Mouse (Mus musculus) forebrain, embryonic 16.5 days (tissue): ENCODE data around the gene Vps26c. TPM values are rescaled to one million over a fixed set of nuclear protein-coding genes. Genes with fewer than 3 reads are reported as not detected.
"Not testable (repeated sequence)": the region's sequence is repeated elsewhere in the genome, so short reads cannot be mapped to it uniquely, and the experiment has no call there.

Source experiments
- ATAC-seq: fragments of 200-750 bp; cut with Nextera tagmentation; 2 replicates; pipeline ENCODE4 v1.8.0; 2017; ENCODE audit warnings: mild to moderate bottlenecking, moderate library complexity
- H3K27ac ChIP-seq: fragments of 300-500 bp; sonication (generic); 2 replicates; pipeline ENCODE4 v1.5.1; 2014; ENCODE audit warnings: low read length, control low read depth
- H3K27me3 ChIP-seq: fragments of 300-500 bp; sonication (generic); replicated peaks from 2 replicates; pipeline ENCODE4 v1.6.1; 2014; ENCODE audit warnings: low read length; ENCODE audit not compliant: control insufficient read depth, insufficient read depth
- H3K36me3 ChIP-seq: fragments of 300-500 bp; sonication (generic); 2 replicates; pipeline ENCODE4 v1.6.1; 2014; ENCODE audit not compliant: control insufficient read depth, insufficient read depth
- H3K4me1 ChIP-seq: fragments of 300-500 bp; sonication (generic); replicated peaks from 2 replicates; pipeline ENCODE4 v1.6.1; 2014; ENCODE audit warnings: low read length; ENCODE audit not compliant: control insufficient read depth, insufficient read depth
- H3K4me2 ChIP-seq: fragments of 300-500 bp; sonication (generic); 2 replicates; pipeline ENCODE4 v1.6.1; 2014; ENCODE audit warnings: mild to moderate bottlenecking, low read length, control low read depth
- H3K4me3 ChIP-seq: fragments of 300-500 bp; sonication (generic); replicated peaks from 2 replicates; pipeline ENCODE4 v1.5.1; 2014; ENCODE audit warnings: mild to moderate bottlenecking, low read length, control low read depth
- H3K9ac ChIP-seq: fragments of 300-500 bp; sonication (generic); replicated peaks from 2 replicates; pipeline ENCODE4 v1.6.1; 2014; ENCODE audit warnings: low read depth, low read length, control low read depth
- H3K9me3 ChIP-seq: fragments of 300-500 bp; sonication (generic); 2 replicates; pipeline ENCODE4 v1.6.1; 2016; ENCODE audit warnings: low read length; ENCODE audit not compliant: control insufficient read depth
- WGBS: fragments of 180-500 bp; shearing (Covaris S2); extraction: QIAGEN DNeasy Blood & Tissue Kit; methylation state at CpG from one replicate; pipeline ENCODE4 v1.1.7; 2014; 5-methylcytosine and 5-hydroxymethylcytosine counted together
- polyA plus RNA-seq: library from polyadenylated mRNA; unstranded; fragments of >200 nt; fragmentation: Nextera tagmentation; extraction: Ambion mirVana; gene quantifications from 2 replicates; pipeline ENCODE4 v1.2.1, GENCODE M21; 2015

Gene Vps26c
- polyA plus RNA-seq, 1 experiment from 2014 or later, result 85.1 TPM

DNA sequence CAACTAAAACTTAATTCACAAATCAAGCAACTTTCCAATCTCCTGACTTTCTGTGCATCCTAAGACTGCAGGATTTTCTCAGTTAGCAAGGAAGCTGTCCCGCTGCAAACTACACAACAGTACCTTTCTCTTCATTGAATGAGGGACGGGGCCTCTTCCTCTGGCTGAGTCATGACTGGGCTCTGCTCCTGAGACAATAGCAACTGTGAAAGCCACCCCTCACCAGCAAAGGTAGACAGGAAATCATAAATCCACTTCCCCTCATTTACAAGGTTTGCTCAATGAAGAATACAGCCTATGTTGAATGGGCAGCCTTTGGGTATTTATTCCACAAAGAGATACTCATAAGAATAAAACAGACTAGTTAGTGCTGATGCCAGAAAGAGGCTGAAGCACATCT is 16.6 kb downstream of the Vps26c start:
- no peak for ATAC-seq
- peaks cover 10% of the 10 kb centered on the region for H3K36me3 ChIP-seq
- no peak overlapping the region for H3K4me3 ChIP-seq
- no peak overlapping the region for H3K27ac ChIP-seq
- no peaks in the 10 kb centered on the region for H3K27me3 ChIP-seq
- H3K9me3 ChIP-seq, result no peaks in the 10 kb centered on the region
- no peaks in the 10 kb centered on the region for H3K4me1 ChIP-seq
- H3K4me2 ChIP-seq, result no peak overlapping the region
- 78% methylated on average over 2 of the region's 2 CpGs for WGBS
- no peak overlapping the region for H3K9ac ChIP-seq

DNA sequence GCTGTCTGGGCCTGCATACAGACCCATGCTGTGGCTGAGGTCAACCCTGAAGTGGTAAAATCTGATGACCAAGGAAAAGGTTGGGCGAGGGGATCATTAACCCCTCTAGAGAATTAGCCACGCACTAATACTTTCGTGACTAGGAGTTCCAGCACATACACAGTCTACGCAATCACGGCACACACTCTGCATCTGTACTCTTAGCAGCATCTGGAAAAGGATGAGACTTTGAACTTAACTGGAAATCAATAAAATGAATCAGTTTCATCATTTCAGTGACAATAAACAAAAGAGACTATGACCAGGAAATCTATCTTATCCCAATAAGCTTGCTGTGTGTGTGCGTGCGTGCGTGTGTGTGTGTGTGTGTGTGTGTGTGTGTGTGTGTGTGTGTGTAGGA is 17.9 kb downstream of the Vps26c start:
- no peak overlapping the region for H3K4me2 ChIP-seq
- ATAC-seq, result no peak
- H3K4me1 ChIP-seq, result no peaks in the 10 kb centered on the region
- no peaks in the 10 kb centered on the region for H3K27me3 ChIP-seq
- no peaks in the 10 kb centered on the region for H3K9me3 ChIP-seq
- H3K4me3 ChIP-seq, result no peak overlapping the region
- H3K9ac ChIP-seq, result no peak overlapping the region
- no peak overlapping the region for H3K27ac ChIP-seq
- peaks cover 23% of the 10 kb centered on the region for H3K36me3 ChIP-seq
- 97% methylated on average over 8 of the region's 8 CpGs for WGBS

- Histone ChIP-seq H3K4me1 (no peaks in the 10 kb centered on the region), H3K36me3 (peaks cover 30% of the 10 kb centered on the region), H3K4me2 (no peak overlapping the region), H3K27me3 (no peaks in the 10 kb centered on the region), H3K4me3 (no peak overlapping the region), H3K9me3 (no peaks in the 10 kb centered on the region), H3K9ac (no peak overlapping the region), H3K27ac (no peak overlapping the region)
- 98% methylated on average over 2 of the region's 2 CpGs for WGBS
- no peak for ATAC-seq
Measured at GRCm38 (mm10) chr16:94507071-94507470, 19.6 kb downstream of the Vps26c start.

GRCm38 (mm10) chr16:94504192-94504591 is 22.4 kb downstream of the Vps26c start:
- Histone ChIP-seq H3K9ac (no peak overlapping the region), H3K4me1 (no peaks in the 10 kb centered on the region), H3K4me3 (no peak overlapping the region), H3K27ac (no peak overlapping the region), H3K9me3 (no peaks in the 10 kb centered on the region), H3K36me3 (peaks cover 44% of the 10 kb centered on the region), H3K4me2 (no peak overlapping the region), H3K27me3 (no peaks in the 10 kb centered on the region)
- no peak for ATAC-seq
- WGBS, result 94% methylated on average over 5 of the region's 5 CpGs

DNA sequence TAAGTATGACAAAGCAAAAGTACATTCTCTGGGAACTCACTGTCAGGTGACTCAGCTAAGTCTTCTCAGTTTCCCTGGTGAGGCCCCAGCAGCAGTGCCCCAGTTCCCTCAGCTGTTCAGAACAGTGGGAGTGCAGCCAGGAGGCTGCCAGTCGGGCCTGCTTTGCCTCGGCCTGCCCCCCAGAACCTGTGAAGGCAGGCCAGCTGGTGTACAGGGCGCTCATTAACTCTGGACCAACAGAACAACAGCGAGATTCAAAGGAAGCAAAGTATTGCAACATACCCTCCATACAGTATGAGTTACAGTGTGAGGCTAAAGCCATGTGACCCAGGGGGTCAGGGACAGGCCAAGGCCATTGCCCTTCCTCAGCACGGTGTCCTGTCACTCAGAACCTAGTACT is 28.7 kb downstream of the Vps26c start:
- no peak overlapping the region for H3K4me2 ChIP-seq
- WGBS, result 74% methylated on average over 5 of the region's 5 CpGs
- H3K4me3 ChIP-seq, result no peak overlapping the region
- no peak overlapping the region for H3K27ac ChIP-seq
- H3K4me1 ChIP-seq, result no peaks in the 10 kb centered on the region
- H3K9me3 ChIP-seq, result no peaks in the 10 kb centered on the region
- peak; percentile 54; the same call in 1 of the 2 replicates for ATAC-seq
- peaks cover 35% of the 10 kb centered on the region for H3K36me3 ChIP-seq
- H3K9ac ChIP-seq, result no peak overlapping the region
- no peaks in the 10 kb centered on the region for H3K27me3 ChIP-seq

DNA sequence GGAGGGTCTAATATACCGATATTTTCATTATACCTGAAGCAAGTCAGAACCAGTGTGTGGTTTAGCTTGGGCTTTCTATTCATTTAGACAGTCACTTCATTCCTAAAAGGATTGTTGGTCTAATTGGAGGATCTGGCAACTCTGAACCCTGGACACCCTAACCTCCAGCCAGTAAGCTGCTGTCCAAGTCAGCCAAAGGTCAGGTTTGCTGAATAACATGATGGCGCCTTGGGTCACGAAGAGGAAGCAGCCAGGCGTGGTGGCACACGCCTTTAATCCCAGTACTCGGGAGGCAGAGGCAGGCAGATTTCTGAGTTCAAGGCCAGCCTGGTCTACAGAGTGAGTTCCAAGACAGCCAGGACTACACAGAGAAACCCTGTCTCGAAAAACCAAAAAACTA is 29.5 kb downstream of the Vps26c start:
- not testable (repeated sequence) for H3K4me3 ChIP-seq, H3K27ac ChIP-seq, H3K4me2 ChIP-seq, ATAC-seq, H3K4me1 ChIP-seq, H3K27me3 ChIP-seq, H3K9me3 ChIP-seq, H3K9ac ChIP-seq
- peaks cover 35% of the 10 kb centered on the region for H3K36me3 ChIP-seq
- WGBS, result 95% methylated on average over 7 of the region's 7 CpGs

DNA sequence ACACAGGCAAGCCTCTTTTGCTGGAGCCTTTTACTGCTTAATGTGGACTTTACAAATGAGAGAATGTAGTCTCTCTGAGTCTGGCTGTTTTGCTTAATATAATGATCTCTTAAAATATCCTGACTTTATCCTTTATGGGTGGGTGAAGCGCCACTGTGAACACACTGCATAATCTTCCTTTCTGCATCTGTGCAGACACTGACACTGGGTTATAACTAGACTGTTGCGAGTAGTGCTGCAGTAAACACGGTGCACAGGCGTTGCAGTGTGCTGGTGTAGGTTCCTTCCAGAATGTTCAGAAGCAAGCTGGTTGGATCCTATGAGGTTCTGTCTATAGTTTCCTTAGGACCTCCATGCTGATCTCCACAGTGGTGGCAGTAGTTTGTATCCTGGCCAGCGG is 37.3 kb downstream of the Vps26c start:
- H3K9me3 ChIP-seq, result no peaks in the 10 kb centered on the region
- no peak overlapping the region for H3K4me3 ChIP-seq
- H3K9ac ChIP-seq, result no peak overlapping the region
- 96% methylated on average over 5 of the region's 5 CpGs for WGBS
- no peak for ATAC-seq
- H3K4me2 ChIP-seq, result no peak overlapping the region
- H3K27ac ChIP-seq, result no peak overlapping the region
- H3K36me3 ChIP-seq, result no peaks in the 10 kb centered on the region
- no peaks in the 10 kb centered on the region for H3K27me3 ChIP-seq
- H3K4me1 ChIP-seq, result no peaks in the 10 kb centered on the region

- 85% methylated on average over 5 of the region's 5 CpGs for WGBS
Measured at GRCm38 (mm10) chr16:94487341-94487740, 39.3 kb downstream of the Vps26c start.

GRCm38 (mm10) chr16:94484752-94485535 is 41.7 kb downstream of the Vps26c start:
- no peak overlapping the region for H3K4me3 ChIP-seq
- no peaks in the 10 kb centered on the region for H3K4me1 ChIP-seq
- H3K9ac ChIP-seq, result no peak overlapping the region
- no peak for ATAC-seq
- H3K9me3 ChIP-seq, result no peaks in the 10 kb centered on the region
- WGBS, result 84% methylated on average over 11 of the region's 11 CpGs
- H3K4me2 ChIP-seq, result no peak overlapping the region
- no peaks in the 10 kb centered on the region for H3K36me3 ChIP-seq
- H3K27ac ChIP-seq, result no peak overlapping the region
- H3K27me3 ChIP-seq, result no peaks in the 10 kb centered on the region

More at GRCm38 (mm10) chr16:94487341-94487740, 39.3 kb downstream of the Vps26c start:
- no peak overlapping the region for H3K4me2 ChIP-seq
- H3K4me3 ChIP-seq, result no peak overlapping the region
- H3K36me3 ChIP-seq, result no peaks in the 10 kb centered on the region
- no peaks in the 10 kb centered on the region for H3K9me3 ChIP-seq
- H3K27ac ChIP-seq, result no peak overlapping the region
- H3K4me1 ChIP-seq, result no peaks in the 10 kb centered on the region
- no peaks in the 10 kb centered on the region for H3K27me3 ChIP-seq
- ATAC-seq, result no peak
- H3K9ac ChIP-seq, result no peak overlapping the region
